Mouse (Mus musculus): ENCODE results near the gene Abcg1. TPM values are rescaled to one million over a fixed set of nuclear protein-coding genes. Genes with fewer than 3 reads are reported as not detected.
A peak's percentile ranks its signal among the peaks of the same experiment; 100 is the strongest.

The Abcg1 gene
- polyA plus RNA-seq (2015; fragmentation: Nextera tagmentation; extraction: Ambion mirVana), result 5.8 and 6.2 TPM in 2 replicates

GRCm38 (mm10) chr17:31057151-31057890 lies at the start of gene Abcg1:
TSS of gene Abcg1 (plus strand) at chr17:31057675.
- H3K9me3 ChIP-seq, result no peaks in the 10 kb centered on the region
- peak within 1 kb of the TSS; percentile 43 for H3K9ac ChIP-seq
- ATAC-seq, result peak; percentile 85
- WGBS, result 2% methylated on average over 49 of the region's 49 CpGs
- no peaks in the 10 kb centered on the region for H3K36me3 ChIP-seq
- peak within 1 kb of the TSS; percentile 50 for H3K4me3 ChIP-seq (replicated peaks)
- H3K27ac ChIP-seq, result peak within 1 kb of the TSS; percentile 32
- peaks cover 21% of the 10 kb centered on the region for H3K4me1 ChIP-seq (replicated peaks)
- H3K4me2 ChIP-seq (replicated peaks), result peak within 1 kb of the TSS; percentile 90
- peaks cover 23% of the 10 kb centered on the region for H3K27me3 ChIP-seq (replicated peaks)

GRCm38 (mm10) chr17:31008416-31008815 lies 49.1 kb upstream of the Abcg1 start:
- no peak overlapping the region for H3K4me2 ChIP-seq (replicated peaks)
- no peak for ATAC-seq
- H3K4me3 ChIP-seq (replicated peaks), result no peak overlapping the region
- H3K27ac ChIP-seq, result no peak overlapping the region
- no peaks in the 10 kb centered on the region for H3K9me3 ChIP-seq
- no peak overlapping the region for H3K9ac ChIP-seq
- no peaks in the 10 kb centered on the region for H3K27me3 ChIP-seq (replicated peaks)
- no peaks in the 10 kb centered on the region for H3K4me1 ChIP-seq (replicated peaks)
- H3K36me3 ChIP-seq, result no peaks in the 10 kb centered on the region
- 87% methylated on average over 8 of the region's 8 CpGs for WGBS

- peak; percentile 43; the same call in 1 of the 2 replicates for ATAC-seq
- H3K27me3 ChIP-seq (replicated peaks), result no peaks in the 10 kb centered on the region
- H3K4me1 ChIP-seq (replicated peaks), result no peaks in the 10 kb centered on the region
- H3K27ac ChIP-seq, result no peak overlapping the region
- H3K4me2 ChIP-seq (replicated peaks), result no peak overlapping the region
- no peak overlapping the region for H3K9ac ChIP-seq
- no peaks in the 10 kb centered on the region for H3K9me3 ChIP-seq
- 32% methylated on average over 9 of the region's 9 CpGs for WGBS
- H3K36me3 ChIP-seq, result no peaks in the 10 kb centered on the region
- H3K4me3 ChIP-seq (replicated peaks), result no peak overlapping the region
Observed at GRCm38 (mm10) chr17:31011551-31012394, 45.7 kb upstream of the Abcg1 start.

- WGBS, result 63% methylated on average over 4 of the region's 4 CpGs
- H3K9me3 ChIP-seq, result no peaks in the 10 kb centered on the region
- no peak overlapping the region for H3K4me2 ChIP-seq (replicated peaks)
- ATAC-seq, result no peak
- H3K36me3 ChIP-seq, result no peaks in the 10 kb centered on the region
- no peak overlapping the region for H3K27ac ChIP-seq
- no peak overlapping the region for H3K9ac ChIP-seq
- H3K4me1 ChIP-seq (replicated peaks), result no peaks in the 10 kb centered on the region
- no peak overlapping the region for H3K4me3 ChIP-seq (replicated peaks)
- H3K27me3 ChIP-seq (replicated peaks), result no peaks in the 10 kb centered on the region
Observed at GRCm38 (mm10) chr17:31018267-31018666, 39.2 kb upstream of the Abcg1 start.

GRCm38 (mm10) chr17:31019505-31019904 lies 38.0 kb upstream of the Abcg1 start:
- H3K9ac ChIP-seq, result no peak overlapping the region
- H3K27ac ChIP-seq, result no peak overlapping the region
- H3K9me3 ChIP-seq, result no peaks in the 10 kb centered on the region
- H3K4me2 ChIP-seq (replicated peaks), result no peak overlapping the region
- no peaks in the 10 kb centered on the region for H3K36me3 ChIP-seq
- H3K27me3 ChIP-seq (replicated peaks), result no peaks in the 10 kb centered on the region
- H3K4me1 ChIP-seq (replicated peaks), result 0 out of 2 replicates have a peak, but pooled peaks cover 2% of the 10 kb centered on the region
- no peak for ATAC-seq
- WGBS, result 8% methylated on average over 2 of the region's 2 CpGs
- H3K4me3 ChIP-seq (replicated peaks), result no peak overlapping the region

GRCm38 (mm10) chr17:31020078-31020477 lies 37.4 kb upstream of the Abcg1 start:
- no peak for ATAC-seq
- H3K9ac ChIP-seq, result no peak overlapping the region

GRCm38 (mm10) chr17:31021276-31021675 lies 36.2 kb upstream of the Abcg1 start:
- H3K4me2 ChIP-seq (replicated peaks), result no peak overlapping the region
- no peak overlapping the region for H3K27ac ChIP-seq
- 83% methylated on average over 8 of the region's 8 CpGs for WGBS
- 0 out of 2 replicates have a peak, but pooled peaks cover 2% of the 10 kb centered on the region for H3K4me1 ChIP-seq (replicated peaks)
- no peaks in the 10 kb centered on the region for H3K9me3 ChIP-seq
- ATAC-seq, result no peak
- H3K27me3 ChIP-seq (replicated peaks), result no peaks in the 10 kb centered on the region
- H3K36me3 ChIP-seq, result no peaks in the 10 kb centered on the region
- no peak overlapping the region for H3K9ac ChIP-seq
- H3K4me3 ChIP-seq (replicated peaks), result no peak overlapping the region

More at GRCm38 (mm10) chr17:31020078-31020477, 37.4 kb upstream of the Abcg1 start:
- 77% methylated on average over 2 of the region's 2 CpGs for WGBS
- H3K27ac ChIP-seq, result no peak overlapping the region
- H3K4me3 ChIP-seq (replicated peaks), result no peak overlapping the region
- H3K4me2 ChIP-seq (replicated peaks), result no peak overlapping the region
- H3K9me3 ChIP-seq, result no peaks in the 10 kb centered on the region
- no peaks in the 10 kb centered on the region for H3K36me3 ChIP-seq
- H3K4me1 ChIP-seq (replicated peaks), result 0 out of 2 replicates have a peak, but pooled peaks cover 2% of the 10 kb centered on the region
- H3K27me3 ChIP-seq (replicated peaks), result no peaks in the 10 kb centered on the region

- ATAC-seq, result peak; percentile 53; the same call in 1 of the 2 replicates
- H3K4me1 ChIP-seq (replicated peaks), result 0 out of 2 replicates have a peak, but pooled peaks cover 2% of the 10 kb centered on the region
- H3K9ac ChIP-seq, result no peak overlapping the region
- H3K4me2 ChIP-seq (replicated peaks), result no peak overlapping the region
- no peak overlapping the region for H3K27ac ChIP-seq
- WGBS, result 38% methylated on average over 7 of the region's 7 CpGs
- H3K27me3 ChIP-seq (replicated peaks), result no peaks in the 10 kb centered on the region
- no peaks in the 10 kb centered on the region for H3K36me3 ChIP-seq
- no peaks in the 10 kb centered on the region for H3K9me3 ChIP-seq
- no peak overlapping the region for H3K4me3 ChIP-seq (replicated peaks)
Observed at GRCm38 (mm10) chr17:31024125-31024781, 33.2 kb upstream of the Abcg1 start.

GRCm38 (mm10) chr17:31024782-31025125 lies 32.7 kb upstream of the Abcg1 start:
- Histone ChIP-seq H3K4me1 (replicated peaks) (0 out of 2 replicates have a peak, but pooled peaks cover 2% of the 10 kb centered on the region), H3K27ac (no peak overlapping the region), H3K36me3 (no peaks in the 10 kb centered on the region), H3K27me3 (replicated peaks) (no peaks in the 10 kb centered on the region), H3K4me3 (replicated peaks) (no peak overlapping the region), H3K4me2 (replicated peaks) (no peak overlapping the region), H3K9ac (no peak overlapping the region), H3K9me3 (no peaks in the 10 kb centered on the region)
- no peak for ATAC-seq
- 77% methylated on average over 5 of the region's 5 CpGs for WGBS

GRCm38 (mm10) chr17:31026986-31027385 lies 30.5 kb upstream of the Abcg1 start:
- H3K36me3 ChIP-seq, result no peaks in the 10 kb centered on the region
- no peak overlapping the region for H3K9ac ChIP-seq
- H3K4me2 ChIP-seq (replicated peaks), result no peak overlapping the region
- WGBS, result 84% methylated on average over 6 of the region's 6 CpGs
- H3K9me3 ChIP-seq, result no peaks in the 10 kb centered on the region
- H3K27me3 ChIP-seq (replicated peaks), result no peaks in the 10 kb centered on the region
- H3K4me1 ChIP-seq (replicated peaks), result 0 out of 2 replicates have a peak, but pooled peaks cover 2% of the 10 kb centered on the region
- H3K27ac ChIP-seq, result no peak overlapping the region
- H3K4me3 ChIP-seq (replicated peaks), result no peak overlapping the region
- no peak for ATAC-seq

- Histone ChIP-seq H3K4me3 (replicated peaks) (no peak overlapping the region), H3K4me2 (replicated peaks) (no peak overlapping the region), H3K27me3 (replicated peaks) (no peaks in the 10 kb centered on the region), H3K9me3 (no peaks in the 10 kb centered on the region), H3K4me1 (replicated peaks) (0 out of 2 replicates have a peak, but pooled peaks cover 2% of the 10 kb centered on the region), H3K36me3 (no peaks in the 10 kb centered on the region), H3K27ac (no peak overlapping the region), H3K9ac (no peak overlapping the region)
- WGBS, result 84% methylated on average over 6 of the region's 6 CpGs
- ATAC-seq, result no peak
Observed at GRCm38 (mm10) chr17:31027723-31028122, 29.8 kb upstream of the Abcg1 start.

- WGBS, result 72% methylated on average over 9 of the region's 9 CpGs
- H3K4me3 ChIP-seq (replicated peaks), result no peak overlapping the region
- no peak for ATAC-seq
- H3K4me1 ChIP-seq (replicated peaks), result 0 out of 2 replicates have a peak, but pooled peaks cover 2% of the 10 kb centered on the region
- H3K9ac ChIP-seq, result no peak overlapping the region
- H3K9me3 ChIP-seq, result no peaks in the 10 kb centered on the region
- no peaks in the 10 kb centered on the region for H3K36me3 ChIP-seq
- no peaks in the 10 kb centered on the region for H3K27me3 ChIP-seq (replicated peaks)
- H3K4me2 ChIP-seq (replicated peaks), result no peak overlapping the region
- H3K27ac ChIP-seq, result no peak overlapping the region
Observed at GRCm38 (mm10) chr17:31028821-31029370, 28.6 kb upstream of the Abcg1 start.
